Mouse (Mus musculus) liver, postnatal 0 days (tissue): ENCODE results near the gene Lamb2.

Source experiments
- CTCF ChIP-seq: sonication (generic); IDR thresholded peaks from 2 replicates; pipeline ENCODE4 v1.5.1; 2016; ENCODE audit warnings: antibody characterized with exemption, low read depth
- EP300 ChIP-seq: IDR thresholded peaks from 2 replicates; pipeline ENCODE4 v1.6.1; 2016; ENCODE audit warnings: antibody characterized with exemption, low read depth, mild to moderate bottlenecking

GRCm38 (mm10) chr9:108469430-108469829 is 10.1 kb upstream of the Lamb2 start:
- TF ChIP-seq CTCF (no peak), EP300 (no peak)
